In the genomic region with DNA sequence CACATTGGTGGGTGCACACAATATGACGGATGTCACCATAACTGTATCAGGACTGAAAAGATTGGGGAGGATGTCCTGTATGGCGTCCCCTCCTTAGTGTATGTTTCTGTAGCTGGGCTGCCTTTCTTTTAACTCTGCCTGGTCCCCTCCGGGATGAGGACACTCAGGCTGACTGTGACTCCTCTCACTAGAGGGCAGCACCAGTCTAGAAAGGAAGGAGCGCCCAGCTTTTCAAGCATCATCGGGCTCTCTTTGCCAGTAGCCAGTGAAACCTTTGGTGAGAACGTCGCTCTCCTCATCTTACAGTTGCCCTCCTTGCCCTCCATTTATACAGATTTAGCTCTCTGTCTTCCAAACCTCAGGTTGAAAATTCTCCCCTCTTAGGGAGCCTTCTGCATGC, we compare ENCODE assay signal across 8 mouse cellular contexts.
DNase-seq lines count a peak whose midpoint lies in the region; ATAC-seq and TF ChIP-seq lines count a peak whose summit lies in the region.

No protein-coding gene starts in this region.

- H3K4me2 ChIP-seq in heart, embryonic 12.5 days = no peak overlapping the region
- H3K4me2 ChIP-seq in hindbrain, postnatal 0 days (ENCODE audit: low read depth, low read length) = peak overlapping the region; percentile 7; the same call in 1 of the 2 replicates
- no peak overlapping the region for H3K4me2 ChIP-seq in lung, embryonic 14.5 days

- no peak overlapping the region for H3K9ac ChIP-seq in heart, embryonic 12.5 days
- H3K9ac ChIP-seq in hindbrain, postnatal 0 days (replicated peaks; ENCODE audit: low read length) = no peak overlapping the region
- H3K9ac ChIP-seq in lung, embryonic 14.5 days = no peak overlapping the region

- WGBS in heart, embryonic 12.5 days = 44% methylated on average over 7 of the region's 7 CpGs
- 19% methylated on average over 7 of the region's 7 CpGs for WGBS in hindbrain, postnatal 0 days
- WGBS in lung, embryonic 14.5 days = 29% methylated on average over 7 of the region's 7 CpGs

- no peak for ATAC-seq in heart, embryonic 12.5 days (ENCODE audit: insufficient number of reproducible peaks, low FRiP score)
- no peak for ATAC-seq in Patski
- ATAC-seq in hindbrain, postnatal 0 days = peak; percentile 34; the same call in 1 of the 2 replicates
- 0 out of 2 replicates have a peak, but pooled peaks have one; percentile 22 for ATAC-seq in lung, embryonic 14.5 days (ENCODE audit: insufficient read depth)

- no peak overlapping the region for H3K27ac ChIP-seq in heart, embryonic 12.5 days (ENCODE audit: poor library complexity, severe bottlenecking)
- H3K27ac ChIP-seq in hindbrain, postnatal 0 days = no peak overlapping the region
- H3K27ac ChIP-seq in lung, embryonic 14.5 days (ENCODE audit: low read depth) = no peak overlapping the region

- no peak overlapping the region for H3K4me3 ChIP-seq in heart, embryonic 12.5 days
- no peak overlapping the region for H3K4me3 ChIP-seq in hindbrain, postnatal 0 days (ENCODE audit: low read length)
- H3K4me3 ChIP-seq in lung, embryonic 14.5 days (ENCODE audit: low read depth, low read length) = no peak overlapping the region

- TF ChIP-seq CTCF in Patski (IDR thresholded peaks at IDR 0.05) = peak; percentile 69
- peak; percentile 81 for TF ChIP-seq CTCF in hindbrain, postnatal 0 days (IDR thresholded peaks at IDR 0.05; ENCODE audit: low read depth)
- TF ChIP-seq CTCF in lung, embryonic 14.5 days (IDR thresholded peaks at IDR 0.05; ENCODE audit: low read depth) = peak; percentile 78

- peaks cover 28% of the 10 kb centered on the region for H3K4me1 ChIP-seq in heart, embryonic 12.5 days (replicated peaks)
- no peaks in the 10 kb centered on the region for H3K4me1 ChIP-seq in hindbrain, postnatal 0 days (ENCODE audit: insufficient read depth, low read length)
- H3K4me1 ChIP-seq in lung, embryonic 14.5 days (ENCODE audit: insufficient read depth) = peaks cover 3% of the 10 kb centered on the region; the same call in 1 of the 2 replicates

- no peaks in the 10 kb centered on the region for H3K36me3 ChIP-seq in heart, embryonic 12.5 days
- H3K36me3 ChIP-seq in hindbrain, postnatal 0 days (ENCODE audit: insufficient read depth, low read length) = no peaks in the 10 kb centered on the region
- H3K36me3 ChIP-seq in lung, embryonic 14.5 days (ENCODE audit: insufficient read depth) = no peaks in the 10 kb centered on the region

- H3K9me3 ChIP-seq in heart, embryonic 12.5 days (replicated peaks) = no peaks in the 10 kb centered on the region
- no peaks in the 10 kb centered on the region for H3K9me3 ChIP-seq in hindbrain, postnatal 0 days (ENCODE audit: low read length)
- H3K9me3 ChIP-seq in lung, embryonic 14.5 days (ENCODE audit: low read depth, low read length) = no peaks in the 10 kb centered on the region

- H3K27me3 ChIP-seq in heart, embryonic 12.5 days (replicated peaks) = no peaks in the 10 kb centered on the region
- H3K27me3 ChIP-seq in Patski = no peaks in the 10 kb centered on the region
- no peaks in the 10 kb centered on the region for H3K27me3 ChIP-seq in hindbrain, postnatal 0 days (ENCODE audit: insufficient read depth, low read length)
- no peaks in the 10 kb centered on the region for H3K27me3 ChIP-seq in lung, embryonic 14.5 days (ENCODE audit: insufficient read depth, low read length)

- CTCF ChIA-PET in Patski (lab: Charles Lee) = interaction anchor here (1.0 to 9.6 kb wide), 8 partner anchors 10 to 745 kb away, joined by 3 to 57 read pairs (median 4); no protein-coding TSS in a partner anchor

- POLR2A ChIA-PET in Patski (lab: Charles Lee) = interaction anchor here (0.6 kb wide), 1 partner anchor 51 kb away, joined by 3 read pairs; no protein-coding TSS in a partner anchor

- in situ Hi-C loops in Patski (cut with MboI; ENCODE audit: low pct_unique_long_range_greater_than_20kb) = loop anchor here (25.0 kb wide), 1 partner anchor 1980 kb away; no protein-coding TSS in a partner anchor

- peak; percentile 76 for DNase-seq in heart, postnatal 4 days
- DNase-seq in Patski (ENCODE audit: low read depth, low spot score) = no peak
- peak; percentile 53 for DNase-seq in embryo, embryonic 9.5 days (ENCODE audit: extremely low spot score)
- DNase-seq in hindbrain, postnatal 0 days (ENCODE audit: low spot score) = peak; percentile 88
- peak; percentile 87 for DNase-seq in lung, embryonic 14.5 days
- DNase-seq in right cerebral cortex, postnatal 14 days = peak; percentile 64
- DNase-seq in urinary bladder, adult 18-20 months (ENCODE audit: low spot score in 2 of 2) = no peak

Comparison
In these comparisons a context has a peak if more than half of its experiments do, and no peak if none do; other contexts are left out.
1. DNase-seq: peak in heart, postnatal 4 days (single experiment), embryo, embryonic 9.5 days (single experiment), hindbrain, postnatal 0 days (single experiment), lung, embryonic 14.5 days (single experiment) and right cerebral cortex, postnatal 14 days (single experiment); none in Patski (single experiment) and urinary bladder, adult 18-20 months (0 of 2).
2. ATAC-seq: peak in hindbrain, postnatal 0 days (single experiment) and lung, embryonic 14.5 days (single experiment); none in heart, embryonic 12.5 days (single experiment) and Patski (single experiment).
3. Peak in every context shown above with its lines, with median percentiles within 50 percentile points of each other: CTCF ChIP-seq.